Mouse (Mus musculus) kidney, adult 2 months (tissue): Measurements from ENCODE around the gene Tmem151b. TPM values are rescaled to one million over a fixed set of nuclear protein-coding genes. Genes with fewer than 3 reads are reported as not detected.

Experiments
- DNase-seq: peaks from one replicate; pipeline ENCODE4 v3.0.0; 2021
- H3K27ac ChIP-seq: fragments of 200-500 bp; 2 replicates; pipeline ENCODE4 v1.5.1; 2012; ENCODE audit warnings: low read depth, low read length, control low read depth, inconsistent platforms; ENCODE audit not compliant: insufficient read depth
- H3K27me3 ChIP-seq: fragments of 200-500 bp; replicated peaks from 2 replicates; pipeline ENCODE4 v1.6.1; 2012; ENCODE audit warnings: mild to moderate bottlenecking, moderate library complexity, low read length, inconsistent platforms; ENCODE audit not compliant: control insufficient read depth, insufficient read depth
- H3K36me3 ChIP-seq: fragments of 200-500 bp; 2 replicates; pipeline ENCODE4 v1.6.1; 2012; ENCODE audit warnings: mild to moderate bottlenecking, moderate library complexity, low read length, inconsistent platforms; ENCODE audit not compliant: control insufficient read depth, insufficient read depth
- H3K4me1 ChIP-seq: fragments of 200-500 bp; 2 replicates; pipeline ENCODE4 v1.6.1; 2011; ENCODE audit warnings: low read length; ENCODE audit not compliant: control insufficient read depth, insufficient read depth
- H3K4me3 ChIP-seq: fragments of 200-500 bp; 2 replicates; pipeline ENCODE4 v1.5.1; 2011; ENCODE audit warnings: mild to moderate bottlenecking, low read depth, low read length, control low read depth; ENCODE audit not compliant: insufficient read depth
- CTCF ChIP-seq: fragments of 200-500 bp; conservative IDR thresholded peaks from 2 replicates; pipeline ENCODE4 v1.5.1; 2011; ENCODE audit warnings: low read depth, mild to moderate bottlenecking, control low read depth, low read length, moderate library complexity, mixed read lengths; ENCODE audit not compliant: insufficient read depth, insufficient read length
- POLR2A ChIP-seq: fragments of 200-500 bp; IDR thresholded peaks from one replicate; pipeline ENCODE4 v1.6.1; 2011; ENCODE audit warnings: low read depth, low read length, control low read depth
- WGBS: fragments of 180-500 bp; shearing (Covaris S2); methylation state at CpG from one replicate; pipeline ENCODE4 v1.1.7; 2018; 5-methylcytosine and 5-hydroxymethylcytosine counted together
- polyA plus RNA-seq: library from polyadenylated mRNA; depleted of rRNA; stranded (reverse); fragments of >200 nt; gene quantifications from 2 replicates; pipeline ENCODE4 v1.2.3, GENCODE M21; 2012

The Tmem151b gene
- polyA plus RNA-seq, 1 experiment = 2.1 TPM

- no peak for DNase-seq
- TF ChIP-seq CTCF = no peak
- no peak for TF ChIP-seq POLR2A
- Histone ChIP-seq H3K4me3 (no peak overlapping the region), H3K36me3 (no peaks in the 10 kb centered on the region), H3K27ac (no peak overlapping the region), H3K4me1 (peaks cover 25% of the 10 kb centered on the region), H3K27me3 (no peaks in the 10 kb centered on the region)
- WGBS = 85% methylated on average over 7 of the region's 7 CpGs
Observed at GRCm38 (mm10) chr17:45588370-45588769, 38.9 kb upstream of the Tmem151b start.

- peak overlapping the region; percentile 92; the same call in 1 of the 2 replicates for H3K27ac ChIP-seq
- H3K36me3 ChIP-seq = no peaks in the 10 kb centered on the region
- DNase-seq = no peak
- WGBS = 94% methylated on average over 3 of the region's 3 CpGs
- TF ChIP-seq POLR2A (no peak), CTCF (peak; percentile 55)
- no peak overlapping the region for H3K4me3 ChIP-seq
- no peaks in the 10 kb centered on the region for H3K27me3 ChIP-seq
- peaks cover 26% of the 10 kb centered on the region for H3K4me1 ChIP-seq
Observed at GRCm38 (mm10) chr17:45586449-45586837, 37.0 kb upstream of the Tmem151b start.

GRCm38 (mm10) chr17:45585725-45586448 lies 36.4 kb upstream of the Tmem151b start:
- H3K4me1 ChIP-seq = peaks cover 27% of the 10 kb centered on the region
- TF ChIP-seq POLR2A (no peak), CTCF (no peak)
- peak overlapping the region; percentile 92 for H3K27ac ChIP-seq
- no peak overlapping the region for H3K4me3 ChIP-seq
- no peak for DNase-seq
- 86% methylated on average over 23 of the region's 23 CpGs for WGBS
- no peaks in the 10 kb centered on the region for H3K27me3 ChIP-seq
- no peaks in the 10 kb centered on the region for H3K36me3 ChIP-seq

GRCm38 (mm10) chr17:45584939-45585678 lies 35.6 kb upstream of the Tmem151b start:
- Histone ChIP-seq H3K36me3 (no peaks in the 10 kb centered on the region), H3K27ac (peak overlapping the region; percentile 92), H3K27me3 (no peaks in the 10 kb centered on the region), H3K4me1 (peaks cover 26% of the 10 kb centered on the region), H3K4me3 (no peak overlapping the region)
- WGBS = 20% methylated on average over 14 of the region's 14 CpGs
- no peak for TF ChIP-seq POLR2A
- peak; percentile 75 for TF ChIP-seq CTCF
- DNase-seq = peak; percentile 86

- Histone ChIP-seq H3K4me1 (peaks cover 26% of the 10 kb centered on the region), H3K27ac (peak overlapping the region; percentile 92), H3K36me3 (no peaks in the 10 kb centered on the region), H3K4me3 (no peak overlapping the region), H3K27me3 (no peaks in the 10 kb centered on the region)
- peak; percentile 94 for DNase-seq
- TF ChIP-seq POLR2A = no peak
- TF ChIP-seq CTCF = no peak
- WGBS = 35% methylated on average over 12 of the region's 12 CpGs
Observed at GRCm38 (mm10) chr17:45584096-45584896, 34.8 kb upstream of the Tmem151b start.

- peaks cover 26% of the 10 kb centered on the region for H3K4me1 ChIP-seq
- 0 out of 2 replicates have a peak overlapping the region, but pooled peaks have one; percentile 24 for H3K27ac ChIP-seq
- H3K36me3 ChIP-seq = no peaks in the 10 kb centered on the region
- H3K27me3 ChIP-seq = no peaks in the 10 kb centered on the region
- no peak overlapping the region for H3K4me3 ChIP-seq
- WGBS = 41% methylated on average over 6 of the region's 6 CpGs
- TF ChIP-seq CTCF (peak; percentile 64), POLR2A (no peak)
- no peak for DNase-seq
Observed at GRCm38 (mm10) chr17:45582715-45583355, 33.4 kb upstream of the Tmem151b start.

GRCm38 (mm10) chr17:45582188-45582587 lies 32.7 kb upstream of the Tmem151b start:
- no peak for TF ChIP-seq POLR2A
- TF ChIP-seq CTCF = no peak
- no peak for DNase-seq
- Histone ChIP-seq H3K36me3 (no peaks in the 10 kb centered on the region), H3K4me1 (peaks cover 26% of the 10 kb centered on the region), H3K4me3 (no peak overlapping the region), H3K27ac (no peak overlapping the region), H3K27me3 (no peaks in the 10 kb centered on the region)
- 95% methylated on average over 6 of the region's 6 CpGs for WGBS
